Mouse (Mus musculus) lung, postnatal 0 days (tissue): ENCODE results near the gene Nrip1.

Experiments
- CTCF ChIP-seq: IDR thresholded peaks from 2 replicates; pipeline ENCODE4 v1.5.1; 2016; ENCODE audit warnings: antibody characterized with exemption, mild to moderate bottlenecking
- EP300 ChIP-seq: IDR thresholded peaks from 2 replicates; pipeline ENCODE4 v1.6.1; 2016; ENCODE audit warnings: antibody characterized with exemption, mild to moderate bottlenecking, control low read depth

GRCm38 (mm10) chr16:76376661-76377060 is 3.0 kb upstream of the Nrip1 start:
- TF ChIP-seq CTCF (no peak), EP300 (no peak)
